Mouse (Mus musculus): ENCODE measurements around the gene Ercc6.

The Ercc6 gene

GRCm38 (mm10) chr14:32518543-32518942 lies 5.2 kb downstream of the Ercc6 start:
- DNase-seq (ENCODE audit: extremely low spot score, low spot score), result no peak

GRCm38 (mm10) chr14:32520400-32520926 lies 7.1 kb downstream of the Ercc6 start:
- DNase-seq (ENCODE audit: extremely low spot score, low spot score), result no peak

GRCm38 (mm10) chr14:32522336-32522735 lies 9.0 kb downstream of the Ercc6 start:
- DNase-seq (ENCODE audit: extremely low spot score, low spot score), result no peak

- no peak for DNase-seq (ENCODE audit: extremely low spot score, low spot score)
Measured at GRCm38 (mm10) chr14:32524071-32524470, 10.8 kb downstream of the Ercc6 start.

- no peak for DNase-seq (ENCODE audit: extremely low spot score, low spot score)
Measured at GRCm38 (mm10) chr14:32525996-32526705, 12.8 kb downstream of the Ercc6 start.

GRCm38 (mm10) chr14:32527211-32527610 lies 13.9 kb downstream of the Ercc6 start:
- DNase-seq (ENCODE audit: extremely low spot score, low spot score), result no peak

- no peak for DNase-seq (ENCODE audit: extremely low spot score, low spot score)
Measured at GRCm38 (mm10) chr14:32529036-32529435, 15.7 kb downstream of the Ercc6 start.

- DNase-seq (ENCODE audit: extremely low spot score, low spot score), result no peak
Measured at GRCm38 (mm10) chr14:32530896-32531295, 17.6 kb downstream of the Ercc6 start.

- DNase-seq (ENCODE audit: extremely low spot score, low spot score), result no peak
Measured at GRCm38 (mm10) chr14:32531371-32531770, 18.1 kb downstream of the Ercc6 start.

- no peak for DNase-seq (ENCODE audit: extremely low spot score, low spot score)
Measured at GRCm38 (mm10) chr14:32532381-32533147, 19.2 kb downstream of the Ercc6 start.

GRCm38 (mm10) chr14:32533148-32533520 lies 19.8 kb downstream of the Ercc6 start:
- no peak for DNase-seq (ENCODE audit: extremely low spot score, low spot score)

GRCm38 (mm10) chr14:32533656-32534055 lies 20.3 kb downstream of the Ercc6 start:
- DNase-seq (ENCODE audit: extremely low spot score, low spot score), result no peak

- no peak for DNase-seq (ENCODE audit: extremely low spot score, low spot score)
Measured at GRCm38 (mm10) chr14:32534137-32534536, 20.8 kb downstream of the Ercc6 start.

- no peak for DNase-seq (ENCODE audit: extremely low spot score, low spot score)
Measured at GRCm38 (mm10) chr14:32536763-32537162, 23.4 kb downstream of the Ercc6 start.

GRCm38 (mm10) chr14:32538115-32538514 lies 24.8 kb downstream of the Ercc6 start:
- no peak for DNase-seq (ENCODE audit: extremely low spot score, low spot score)

GRCm38 (mm10) chr14:32543075-32543474 lies 29.8 kb downstream of the Ercc6 start:
- DNase-seq (ENCODE audit: extremely low spot score, low spot score), result no peak

- no peak for DNase-seq (ENCODE audit: extremely low spot score, low spot score)
Measured at GRCm38 (mm10) chr14:32546676-32547075, 33.4 kb downstream of the Ercc6 start.

GRCm38 (mm10) chr14:32551854-32552253 lies 38.5 kb downstream of the Ercc6 start:
- DNase-seq (ENCODE audit: extremely low spot score, low spot score), result no peak

GRCm38 (mm10) chr14:32553198-32553903 lies 40.0 kb downstream of the Ercc6 start:
- no peak for DNase-seq (ENCODE audit: extremely low spot score, low spot score)

GRCm38 (mm10) chr14:32554860-32555526 lies 41.7 kb downstream of the Ercc6 start:
- no peak for DNase-seq (ENCODE audit: extremely low spot score, low spot score)

- no peak for DNase-seq (ENCODE audit: extremely low spot score, low spot score)
Measured at GRCm38 (mm10) chr14:32561428-32561827, 48.1 kb downstream of the Ercc6 start.

Measured in neural tube, embryonic 10.5 days (tissue).